Mouse (Mus musculus): ENCODE data around the gene Eif3i.
A peak's percentile ranks its signal among the peaks of the same experiment; 100 is the strongest.

Eif3i gene

DNA sequence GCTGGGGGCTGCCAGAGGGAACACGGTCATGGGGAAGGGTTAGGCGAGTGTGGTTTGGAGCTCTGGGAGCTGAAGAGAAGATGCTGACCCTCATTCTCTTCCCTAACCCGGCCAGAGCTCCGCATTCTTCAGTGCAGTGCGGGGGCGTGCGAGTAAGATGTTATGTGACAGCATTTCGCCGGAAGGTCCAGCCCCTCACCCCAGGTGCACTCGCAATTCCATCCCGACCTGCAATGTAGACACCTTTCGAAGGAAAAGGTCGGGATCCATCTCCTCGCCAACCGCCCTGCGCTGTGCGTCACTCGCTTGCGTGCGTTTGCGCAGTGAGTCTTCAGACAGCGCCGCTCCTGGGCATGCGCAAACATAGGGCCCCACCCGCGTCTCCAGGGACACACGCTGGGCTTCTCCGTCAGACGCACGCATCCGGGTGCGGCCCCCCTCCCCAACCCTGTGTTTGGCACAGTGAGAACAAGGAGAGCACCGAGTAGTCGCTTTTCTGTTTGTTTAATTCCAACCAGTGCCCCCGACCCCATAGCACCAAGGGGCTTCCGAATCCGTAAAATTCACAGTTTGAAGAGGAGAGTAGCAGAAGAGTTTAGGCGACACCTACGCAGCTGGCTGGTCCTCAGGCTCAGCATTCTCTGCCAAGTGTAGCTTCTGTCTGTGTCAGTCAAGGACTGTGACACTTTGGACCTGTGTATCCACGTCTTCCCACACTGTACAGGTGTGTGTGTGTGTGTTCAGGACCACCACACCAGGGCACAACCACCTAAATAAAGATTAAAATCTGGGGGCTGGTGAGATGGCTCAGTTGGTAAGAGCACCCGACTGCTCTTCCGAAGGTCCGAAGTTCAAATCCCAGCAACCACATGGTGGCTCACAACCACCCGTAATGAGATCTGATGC lies 18.6 kb upstream of the Eif3i start, which contains the start of gene Iqcc:
Gene Iqcc, minus strand, starts transcription at position 314 of the 906 bp plus-strand sequence.
- peak; percentile 94 to 95 for DNase-seq (ENCODE audit: low spot score in 2 of 2)

DNA sequence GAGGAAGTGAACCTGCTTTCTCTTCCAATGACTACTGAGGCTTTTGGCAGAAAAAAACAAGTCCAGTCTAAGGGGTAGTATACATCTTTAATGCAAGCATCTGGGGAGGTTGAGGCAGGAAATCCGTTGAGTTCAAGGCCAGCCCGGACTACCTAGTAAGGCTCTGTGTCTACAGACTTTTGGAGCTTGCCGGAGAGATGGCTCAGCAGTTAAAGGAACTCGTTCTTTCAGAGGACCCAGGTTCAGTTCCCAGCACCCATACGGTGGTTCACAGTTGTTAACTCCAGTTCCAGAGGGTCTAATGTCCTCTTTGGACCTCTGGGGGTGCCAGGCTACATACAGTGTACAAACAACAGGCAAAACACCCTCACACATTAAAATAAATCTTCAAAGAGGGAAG lies 17.6 kb upstream of the Eif3i start:
- no peak for DNase-seq (ENCODE audit: low spot score in 2 of 2)

DNA sequence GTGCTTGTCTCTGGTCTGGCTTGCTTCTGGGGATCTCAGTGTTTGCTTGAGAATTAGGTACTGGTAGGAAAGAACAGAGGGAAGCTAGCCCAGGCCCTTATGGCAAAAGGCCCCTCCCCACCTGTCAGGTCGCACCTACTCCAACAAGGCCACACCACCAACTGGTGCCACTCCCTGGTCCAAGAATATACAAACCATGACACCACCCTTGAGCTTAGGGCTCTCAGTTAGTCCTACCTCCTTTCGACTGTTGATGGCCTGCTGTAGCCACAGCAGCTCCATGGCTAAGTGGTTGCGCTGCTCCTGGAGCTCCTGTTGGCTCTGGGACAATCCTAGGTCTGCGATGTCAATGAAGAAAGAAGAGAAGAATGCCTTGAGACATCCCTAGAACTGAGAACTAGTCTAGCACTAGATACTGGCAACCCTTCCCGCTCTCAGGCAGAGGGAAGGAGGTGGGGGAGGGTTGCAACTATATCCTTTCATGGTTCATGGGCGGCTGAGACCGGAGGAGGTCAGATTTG lies 16.7 kb upstream of the Eif3i start:
- no peak for DNase-seq (ENCODE audit: low spot score in 2 of 2)

DNA sequence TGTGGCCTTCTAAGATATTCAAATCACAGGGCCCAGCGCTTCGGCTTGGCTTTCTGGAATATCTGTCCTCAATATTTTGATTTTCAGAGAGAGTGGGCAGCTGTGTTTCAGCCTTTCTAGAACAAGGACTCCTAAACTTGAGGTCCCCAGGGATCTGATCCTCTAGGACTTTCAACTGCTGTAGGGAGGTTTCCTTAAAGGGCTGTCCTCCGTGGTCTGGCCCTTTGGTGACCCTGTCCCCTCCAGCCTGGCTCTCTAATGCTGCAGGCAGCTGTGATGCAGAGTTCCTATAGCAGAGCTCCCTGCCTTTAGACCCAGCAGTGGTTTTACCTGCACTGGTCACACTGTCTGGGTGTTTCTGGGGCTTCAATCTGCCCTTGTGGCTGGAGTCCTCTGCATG lies 16.2 kb upstream of the Eif3i start:
- no peak for DNase-seq (ENCODE audit: low spot score in 2 of 2)

DNA sequence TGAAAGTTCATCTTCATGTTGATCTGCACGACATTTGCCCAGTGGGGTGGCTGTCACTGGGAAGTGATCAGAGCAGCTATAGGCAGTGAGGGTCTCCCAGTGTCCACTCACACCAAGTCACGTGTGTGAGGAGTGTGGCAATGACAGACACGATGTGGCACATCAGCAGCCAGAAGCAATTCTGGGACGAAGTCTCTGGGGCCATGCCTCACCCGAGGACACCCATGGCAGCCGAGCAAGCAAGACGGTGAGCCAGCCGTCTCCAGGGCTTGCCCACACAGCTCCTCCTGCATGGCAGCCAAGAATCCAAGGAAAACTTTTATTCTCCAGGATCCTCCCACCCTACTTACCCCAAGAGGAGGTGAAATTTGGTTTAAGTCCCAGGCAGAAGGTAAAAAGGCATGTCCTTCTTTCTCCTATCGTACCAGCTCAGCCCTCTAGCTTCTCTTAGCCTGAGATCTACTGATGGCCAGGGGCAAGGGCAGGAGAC lies 15.4 kb upstream of the Eif3i start:
- no peak for DNase-seq (ENCODE audit: low spot score in 2 of 2)

DNA sequence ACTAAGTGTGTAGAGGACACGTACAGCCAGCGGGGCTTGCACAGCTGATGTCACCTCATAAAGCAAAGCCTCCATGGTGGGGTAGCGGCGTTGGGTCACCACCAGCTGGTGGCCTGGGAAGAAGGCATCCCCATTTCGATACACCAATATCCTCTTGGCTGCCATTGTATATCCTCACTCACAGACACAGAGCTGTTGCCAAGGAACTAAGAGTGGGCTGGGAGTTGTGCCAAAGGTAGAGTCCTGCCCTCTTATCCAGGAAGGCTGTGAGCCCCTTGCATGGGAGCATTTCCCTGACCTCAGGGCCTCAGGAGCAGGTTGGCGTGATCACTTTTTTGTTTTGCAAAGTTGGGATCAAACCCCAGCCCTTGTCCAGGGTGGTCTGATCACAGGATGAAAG lies 13.6 kb upstream of the Eif3i start, which contains the start of gene Dcdc2b:
Gene Dcdc2b, minus strand, starts transcription at position 165 of the 400 bp plus-strand sequence.
- DNase-seq (ENCODE audit: low spot score in 2 of 2) = no peak

DNA sequence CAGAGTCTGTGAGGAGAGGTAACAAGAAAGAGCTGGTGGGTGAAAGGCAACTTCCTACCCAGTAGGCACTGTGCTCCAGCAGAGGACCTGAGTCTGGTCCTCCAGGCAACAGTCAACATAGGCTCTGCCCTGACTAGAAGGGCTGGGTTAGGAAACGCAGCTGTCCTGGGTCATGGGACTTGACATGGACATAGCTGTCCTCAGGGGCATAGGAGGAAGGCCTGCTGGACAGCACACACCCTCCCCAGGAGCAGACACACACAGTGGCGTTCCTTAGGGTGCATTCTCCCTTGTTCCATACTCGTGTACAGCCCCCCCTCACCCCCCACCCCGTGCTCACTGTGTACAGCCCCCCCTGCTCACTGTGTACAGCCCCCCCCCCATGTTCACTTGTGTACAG lies 10.0 kb upstream of the Eif3i start:
- no peak for DNase-seq (ENCODE audit: low spot score in 2 of 2)

DNA sequence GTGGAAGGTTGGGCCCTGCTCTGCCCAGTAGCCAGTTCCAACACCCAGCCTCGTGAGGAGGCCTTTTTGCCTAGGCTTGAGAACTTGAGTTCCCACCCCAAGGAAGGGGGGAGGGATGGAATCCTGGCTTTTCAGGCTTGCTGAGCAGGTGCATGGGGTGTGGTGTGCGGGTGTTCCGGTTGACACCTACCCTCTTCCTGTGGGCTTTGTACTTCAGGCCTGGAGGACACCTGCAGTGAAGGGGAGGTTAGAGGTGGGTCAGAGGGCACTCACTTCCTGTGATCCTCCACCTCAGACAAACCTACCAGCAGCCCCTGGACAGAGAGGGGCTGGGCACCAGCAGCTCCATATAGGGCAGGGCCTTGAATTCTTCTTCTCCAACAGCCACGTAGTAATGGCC lies 9.6 kb upstream of the Eif3i start:
- no peak for DNase-seq (ENCODE audit: low spot score in 2 of 2)

DNA sequence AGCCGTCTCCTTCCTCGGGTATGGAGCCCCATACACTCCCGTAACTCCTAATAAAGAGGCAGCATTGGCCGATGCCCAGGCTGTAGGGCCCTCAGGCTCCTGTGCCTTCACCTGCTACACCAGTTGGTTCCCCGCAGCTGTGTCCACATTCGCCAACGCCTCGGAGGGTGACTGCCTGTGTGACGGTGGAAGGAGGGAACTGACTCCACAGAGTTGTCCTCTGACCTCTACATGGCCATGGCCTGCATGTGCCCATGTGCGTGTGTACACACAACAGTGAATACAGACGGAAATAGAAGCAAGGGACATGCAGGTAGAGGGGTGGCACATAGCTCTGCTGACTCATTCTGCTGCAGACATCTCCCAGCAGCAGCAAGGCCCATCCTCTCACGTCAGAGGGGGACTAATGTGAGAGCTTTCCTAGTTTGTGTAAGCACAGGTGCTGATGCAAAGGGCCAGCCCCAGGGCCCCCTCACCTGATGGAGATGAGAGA lies 8.7 kb upstream of the Eif3i start:
- DNase-seq (ENCODE audit: low spot score in 2 of 2) = no peak

DNA sequence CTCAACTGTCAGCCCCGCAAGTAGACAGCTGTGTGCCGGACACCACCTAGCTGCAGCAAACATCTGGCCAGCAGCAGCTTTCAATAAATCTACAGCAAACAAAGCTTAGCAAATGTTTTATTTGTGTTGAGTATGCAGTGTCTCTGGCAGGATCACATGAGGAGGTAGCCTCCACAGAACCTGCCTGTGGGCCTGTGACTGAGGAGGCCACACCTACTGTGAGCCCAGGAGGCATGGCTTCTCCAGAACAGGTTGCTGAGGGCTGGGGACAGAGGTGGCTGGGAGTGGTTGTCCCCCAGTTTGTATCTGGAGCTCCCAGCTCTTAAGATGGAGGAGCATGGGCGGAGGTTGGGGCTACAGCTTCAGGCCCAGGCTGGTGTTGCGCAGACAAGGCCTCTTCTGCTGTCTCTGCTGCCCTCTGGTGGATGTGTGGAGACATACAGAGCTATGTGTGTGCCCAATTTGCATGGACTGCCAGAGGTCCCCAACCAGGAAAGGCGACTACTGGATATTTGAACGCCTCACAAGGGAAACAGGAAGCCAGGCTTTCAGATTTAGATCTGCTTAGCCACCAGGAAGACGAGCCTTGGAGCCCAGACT lies 8.1 kb upstream of the Eif3i start:
- DNase-seq (ENCODE audit: low spot score in 2 of 2) = peak in 1 of 2 experiments; percentile 70

DNA sequence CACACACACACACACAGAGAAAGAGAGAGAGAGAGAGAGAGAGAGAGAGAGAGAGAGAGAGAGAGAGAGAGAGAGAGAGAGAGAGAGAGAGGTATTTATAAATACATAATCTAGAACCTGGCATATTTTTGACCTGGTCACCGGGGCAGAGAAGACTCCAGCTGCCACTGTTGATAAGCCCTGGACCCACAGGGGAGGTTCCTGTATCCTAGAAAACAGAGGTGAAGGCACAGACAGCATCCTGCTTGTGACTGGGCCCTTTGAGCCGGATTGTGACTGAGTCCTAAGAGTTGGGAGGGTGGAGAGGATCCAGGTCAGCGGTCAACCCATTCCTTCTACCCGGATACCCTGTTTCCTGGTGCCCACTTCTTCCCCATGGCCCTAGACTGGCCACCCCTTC lies 11.6 kb downstream of the Eif3i start:
- no peak for DNase-seq (ENCODE audit: low spot score in 2 of 2)

DNA sequence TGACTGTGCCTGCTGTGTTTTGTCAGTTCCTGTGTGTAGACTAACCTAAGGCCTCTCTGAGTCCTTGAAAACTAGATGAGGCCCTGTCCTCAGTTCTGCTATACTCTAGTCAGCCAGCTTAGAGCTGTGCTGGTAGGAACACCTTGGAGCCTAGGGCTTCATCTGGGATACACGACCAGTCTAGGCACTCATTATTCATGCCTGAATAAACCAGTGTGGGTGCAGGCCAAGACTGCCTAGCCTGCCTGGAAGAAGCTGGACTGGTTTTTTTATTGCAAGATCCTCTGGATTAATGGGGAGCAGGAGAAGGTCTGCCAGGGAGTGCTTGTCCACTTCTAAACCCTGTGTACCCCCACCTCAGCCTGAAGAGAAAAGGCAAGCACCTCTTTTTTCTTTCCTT lies 13.5 kb downstream of the Eif3i start:
- DNase-seq (ENCODE audit: low spot score in 2 of 2) = no peak

DNA sequence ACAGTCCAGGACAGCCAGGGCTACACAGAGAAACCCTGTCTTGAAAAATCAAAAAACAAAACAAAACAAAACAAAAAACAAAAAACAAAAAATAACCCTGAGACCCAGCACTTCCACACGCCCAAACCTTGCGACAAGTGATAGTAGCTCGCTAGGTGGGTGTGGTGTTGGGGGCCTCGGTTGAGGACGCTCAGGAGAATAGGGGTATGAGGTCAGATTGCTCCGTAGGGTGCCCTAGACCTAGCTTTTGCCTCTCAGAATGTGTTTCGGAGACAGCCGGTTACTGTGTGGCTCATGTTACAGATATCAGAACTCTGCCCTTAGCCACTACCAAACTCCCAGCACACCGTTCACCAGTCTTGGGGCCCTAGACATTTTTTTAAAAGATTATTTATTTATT lies 14.7 kb downstream of the Eif3i start:
- no peak for DNase-seq (ENCODE audit: low spot score in 2 of 2)

DNA sequence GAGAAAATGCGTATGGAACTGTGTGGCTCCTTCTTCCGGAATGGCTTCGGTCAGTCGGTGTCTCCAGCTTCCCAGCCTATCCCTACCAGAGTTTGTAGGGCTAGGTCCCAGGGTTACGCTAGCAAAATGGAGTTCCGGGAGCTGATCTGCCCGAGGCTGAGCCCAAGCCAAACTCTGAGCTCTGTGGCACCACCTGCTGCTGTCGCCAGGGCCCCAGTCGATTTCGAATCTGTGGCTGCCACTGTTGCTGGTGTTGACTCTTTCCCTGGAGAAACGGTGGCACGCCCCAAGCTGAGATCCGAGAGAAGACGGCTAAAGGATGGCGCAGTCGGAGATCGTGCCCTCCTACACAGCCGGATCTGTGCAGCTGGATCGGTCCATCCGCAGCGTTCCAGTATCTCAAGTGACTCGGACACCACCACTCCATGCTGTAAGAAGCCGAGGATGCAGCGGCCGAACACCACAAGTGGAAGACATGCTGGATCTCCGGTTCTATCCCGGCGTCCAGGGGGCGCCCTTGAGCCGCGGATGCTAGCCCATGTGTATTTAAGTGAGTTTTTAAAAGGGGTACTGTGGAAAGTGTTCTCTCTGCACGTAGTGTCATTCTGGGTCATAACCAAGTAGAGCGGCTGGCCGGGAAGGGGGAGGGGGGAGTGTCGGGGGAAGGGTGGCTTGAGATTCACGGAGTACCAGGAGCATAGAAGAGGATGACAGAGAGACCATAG lies 15.4 kb downstream of the Eif3i start:
- DNase-seq (ENCODE audit: low spot score in 2 of 2) = peak; percentile 68 to 82

DNA sequence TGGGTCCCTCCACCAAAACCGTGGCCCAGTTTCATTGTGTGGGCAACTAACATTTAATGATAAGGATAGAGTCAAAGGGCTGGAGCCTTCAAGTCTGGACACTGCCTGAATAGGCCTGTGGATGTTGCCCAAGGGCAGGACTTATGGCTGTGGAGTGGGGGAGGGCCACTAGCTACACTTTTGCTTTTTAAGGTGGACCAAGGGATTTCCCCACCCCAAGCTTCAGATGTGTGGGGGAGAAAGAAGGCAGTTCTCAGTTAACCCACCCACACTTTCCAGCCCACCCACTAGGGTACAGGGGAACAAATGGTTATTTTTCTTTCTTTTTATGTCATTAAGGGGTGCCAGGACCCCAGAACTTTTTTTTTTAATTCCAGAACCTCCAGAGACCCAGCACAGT lies 16.1 kb downstream of the Eif3i start:
- no peak for DNase-seq (ENCODE audit: low spot score in 2 of 2)

DNA sequence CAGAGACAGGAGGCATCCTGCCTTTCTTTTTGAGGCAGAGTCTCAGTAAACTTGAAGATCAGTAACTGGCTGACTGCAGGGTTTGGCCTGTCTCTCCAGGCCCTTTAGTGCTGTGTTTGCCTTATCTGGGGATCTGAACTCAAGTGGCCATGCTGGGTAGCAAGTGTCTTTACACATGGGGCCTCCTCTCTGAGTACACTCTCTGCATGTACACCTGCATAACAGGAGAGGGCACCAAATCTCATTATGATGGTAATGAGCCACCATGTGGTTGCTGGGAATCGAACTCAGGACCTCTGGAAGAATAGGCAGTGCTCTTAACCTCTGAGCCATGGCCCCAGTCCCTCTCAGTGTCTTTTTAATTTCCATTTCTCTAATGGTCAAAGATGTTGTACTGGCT lies 18.2 kb downstream of the Eif3i start:
- DNase-seq (ENCODE audit: low spot score in 2 of 2) = no peak

DNA sequence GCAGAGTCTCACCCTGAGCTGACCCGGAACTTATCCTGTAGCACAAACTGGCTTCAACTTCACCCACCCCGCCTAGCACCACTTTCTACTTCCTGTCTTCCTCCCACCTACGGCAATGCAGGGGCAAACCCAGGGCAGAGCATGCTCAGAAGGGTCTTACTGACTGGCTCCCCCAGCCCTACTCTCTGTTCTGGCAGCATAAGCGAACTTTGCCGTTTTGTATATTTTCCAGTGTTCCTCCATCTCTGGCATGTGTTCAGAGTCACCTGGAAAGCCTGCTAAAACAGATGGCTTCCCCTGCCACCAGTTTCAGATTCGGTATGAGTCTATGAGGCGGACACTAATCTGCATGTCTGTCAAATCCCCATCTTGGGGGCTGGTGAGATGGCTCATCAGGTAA lies 20.1 kb downstream of the Eif3i start:
- no peak for DNase-seq (ENCODE audit: low spot score in 2 of 2)

DNA sequence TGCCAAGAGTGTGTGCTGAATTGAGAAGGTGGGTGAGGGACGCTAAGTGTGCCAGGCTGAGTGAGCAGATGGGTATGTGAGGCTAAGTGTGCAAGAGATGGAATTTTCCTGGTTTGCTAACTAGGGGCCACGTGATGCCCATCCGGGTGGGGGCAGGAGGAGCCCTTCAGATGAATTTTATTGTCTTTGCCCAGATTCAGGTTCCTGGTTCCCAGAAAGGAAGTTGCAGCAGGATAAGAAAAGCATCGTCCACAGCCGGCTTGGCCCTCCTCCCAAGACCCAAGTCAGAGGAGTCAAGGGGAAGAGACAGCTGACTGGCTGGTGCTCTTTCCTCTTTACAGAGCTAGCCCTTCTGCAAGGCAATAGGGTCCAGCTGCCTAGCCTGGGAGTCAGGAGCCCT lies 22.0 kb downstream of the Eif3i start, which contains the start of gene Fam167b:
Gene Fam167b, minus strand, starts transcription at position 84 of the 400 bp plus-strand sequence.
- no peak for DNase-seq (ENCODE audit: low spot score in 2 of 2)

DNA sequence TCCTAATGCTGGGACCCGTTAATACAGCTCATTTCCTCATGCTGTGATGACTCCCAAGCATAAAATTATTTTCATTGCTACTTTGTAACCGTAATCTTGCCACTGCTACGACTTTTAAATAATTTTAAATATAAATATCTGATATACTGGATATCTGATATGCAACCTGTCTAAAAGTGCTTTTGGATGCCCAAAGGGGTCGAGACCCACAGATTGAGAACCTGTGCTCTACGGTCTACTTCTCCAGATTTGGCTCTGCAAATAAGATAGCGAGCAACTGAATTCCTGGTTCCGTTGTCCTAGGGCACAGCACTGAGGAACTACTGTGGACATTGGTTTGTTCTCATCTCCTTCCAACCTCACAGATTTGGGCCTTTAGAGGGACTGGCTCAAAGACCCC lies 22.8 kb downstream of the Eif3i start:
- DNase-seq (ENCODE audit: low spot score in 2 of 2) = no peak

DNA sequence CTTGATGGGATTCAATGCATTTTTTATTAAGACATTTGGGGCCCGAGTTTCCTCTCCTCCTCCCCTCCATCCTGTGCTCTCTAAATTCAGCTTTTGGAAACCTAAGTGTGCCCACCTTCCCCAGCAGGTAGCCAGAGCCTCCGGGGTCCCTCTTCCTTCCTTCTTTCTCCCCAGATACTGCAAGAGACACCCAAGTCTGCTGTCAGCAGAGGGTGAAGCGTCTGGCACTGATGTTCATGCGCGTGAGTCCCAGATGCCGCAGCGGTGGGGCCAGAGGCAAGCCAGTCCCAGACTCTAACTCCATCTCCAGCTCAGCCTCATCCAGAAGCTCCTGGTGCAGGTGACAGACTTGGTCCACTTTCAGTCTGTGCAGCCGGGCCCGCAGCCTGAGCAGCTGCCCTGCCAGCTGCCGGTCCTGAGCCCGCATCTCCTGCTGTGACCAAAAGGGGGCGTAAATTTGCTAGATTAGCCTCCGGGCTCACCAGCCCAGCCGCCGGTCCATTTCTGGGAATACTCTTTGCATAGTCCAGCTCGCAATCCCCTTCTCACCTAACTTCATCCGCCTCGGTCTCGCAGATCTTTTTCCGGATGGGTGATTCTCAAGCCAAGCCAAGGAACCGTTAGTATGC lies 23.5 kb downstream of the Eif3i start:
- DNase-seq (ENCODE audit: low spot score in 2 of 2) = peak; percentile 33 to 38

DNA sequence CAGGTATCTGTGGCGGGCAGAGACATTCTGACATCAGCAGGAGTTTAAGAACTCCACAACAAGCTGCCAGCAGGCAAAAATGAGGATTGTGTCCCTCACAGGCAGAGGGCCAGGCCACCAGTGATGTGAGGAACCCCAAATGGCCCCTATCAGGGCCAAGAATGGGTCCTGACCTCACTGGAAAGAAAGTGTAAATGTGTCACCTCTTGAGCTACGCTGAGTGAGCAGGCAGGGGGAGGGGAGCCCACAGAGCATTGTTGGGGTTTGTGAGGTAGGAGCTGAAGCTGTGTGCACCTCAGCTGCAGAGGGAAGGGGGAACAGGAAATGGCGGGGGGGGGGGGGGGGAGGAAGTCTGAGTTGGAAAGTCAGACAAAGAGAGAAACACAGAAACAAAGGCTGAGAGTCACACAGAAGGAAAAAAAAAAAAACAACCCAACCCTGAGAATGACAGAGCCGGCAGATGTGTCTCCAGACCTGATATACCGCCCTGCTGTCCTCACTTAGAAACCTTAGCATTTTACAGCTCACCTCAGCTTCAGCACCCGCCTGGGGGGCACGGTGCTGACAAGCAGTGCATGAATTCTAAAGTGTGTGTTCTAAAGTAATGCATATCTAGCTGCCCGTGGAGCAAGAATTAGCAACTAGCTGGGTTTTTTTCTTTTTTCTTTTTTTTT lies 25.1 kb downstream of the Eif3i start:
- DNase-seq (ENCODE audit: low spot score in 2 of 2) = no peak
